Mouse (Mus musculus) liver, adult (tissue): ENCODE results near the gene Bcan.

Experiments used
- GATA4 ChIP-seq: IDR thresholded peaks from 2 replicates; pipeline ENCODE4 v1.6.1; 2014; ENCODE audit warnings: mild to moderate bottlenecking, low read length; ENCODE audit not compliant: insufficient replicate concordance

The Bcan gene

DNA sequence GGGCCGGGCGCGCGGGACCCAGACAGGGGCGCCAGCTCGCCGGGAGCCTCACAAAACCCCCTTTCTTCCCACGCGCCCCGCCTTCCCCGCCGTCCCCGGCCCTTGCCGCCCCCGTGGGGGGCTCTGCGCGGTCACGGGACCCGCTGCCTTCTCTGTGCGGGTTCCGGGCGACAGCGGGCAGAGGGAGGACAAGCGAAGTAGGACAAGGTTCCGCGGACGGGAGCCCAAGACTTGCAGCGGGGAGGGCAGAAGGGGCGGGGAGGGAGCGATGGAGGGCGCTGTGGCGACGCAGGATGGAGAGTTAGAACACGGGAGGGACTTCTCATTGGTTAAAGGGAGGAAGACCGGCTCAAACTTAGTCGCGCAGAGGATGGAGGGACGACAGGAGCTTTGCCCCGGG, at the start of gene Bcan:
Gene Bcan, minus strand, starts transcription at position 50 of the 400 bp plus-strand sequence.
- TF ChIP-seq GATA4 = no peak

DNA sequence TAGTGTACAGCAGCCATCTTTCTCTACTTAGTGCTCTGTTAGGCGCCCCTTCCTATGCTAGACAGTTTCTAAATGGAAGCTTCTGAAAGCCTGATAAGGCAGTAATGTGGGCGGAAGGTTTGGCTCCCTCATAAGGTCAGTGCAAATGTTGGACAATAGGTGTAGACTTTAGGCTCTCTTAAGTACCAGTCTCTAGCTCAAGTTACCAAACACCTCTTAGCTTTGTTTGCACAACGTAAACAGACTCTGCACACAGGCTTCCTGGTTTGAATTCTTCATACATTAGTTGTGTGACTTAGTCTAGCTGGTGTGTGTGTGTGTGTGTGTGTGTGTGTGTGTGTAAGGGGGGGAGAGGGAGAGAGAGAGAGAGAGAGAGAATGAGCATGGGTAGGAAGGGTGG, 49.5 kb upstream of the Bcan start:
- no peak for TF ChIP-seq GATA4

DNA sequence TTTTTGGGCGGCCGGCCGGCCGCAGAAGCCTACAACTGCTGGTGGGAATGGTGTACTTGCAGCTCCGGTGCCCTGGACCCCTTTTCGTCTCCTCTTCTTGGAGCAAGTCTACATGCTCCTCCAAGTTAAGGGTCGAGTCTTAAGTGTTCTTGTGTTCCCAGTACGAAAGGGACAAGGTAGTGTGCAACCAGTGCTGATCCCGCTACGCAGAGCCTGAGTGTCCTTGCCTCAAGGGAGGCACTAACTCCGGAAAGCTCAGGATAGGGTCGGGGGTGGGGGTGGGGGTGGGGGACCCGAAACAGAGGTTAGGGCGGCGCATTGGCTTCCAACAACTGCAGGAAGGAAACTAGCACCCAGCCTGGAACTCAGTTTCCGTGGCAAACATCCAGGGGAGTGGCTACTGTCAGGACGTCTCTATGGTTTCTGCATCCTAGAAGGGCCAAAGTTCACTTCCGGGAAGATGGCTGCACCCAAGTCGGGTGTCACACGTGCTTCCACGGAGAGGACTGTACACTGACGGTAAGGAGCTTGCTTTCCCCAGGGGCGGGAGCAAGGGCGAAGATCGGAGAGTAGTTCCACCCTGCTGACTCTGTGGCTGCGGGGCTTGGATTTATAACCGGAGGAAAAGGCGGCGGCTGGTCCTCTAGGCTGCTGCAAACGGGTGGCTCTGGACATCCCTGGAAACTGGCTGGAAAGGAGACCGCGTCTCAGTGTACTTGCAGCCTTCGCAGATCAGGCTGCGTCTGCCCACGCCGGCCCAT, 42.8 kb upstream of the Bcan start, which contains the start of gene Gpatch4:
Gene Gpatch4, plus strand, starts transcription at position 448 of the 761 bp plus-strand sequence.
- TF ChIP-seq GATA4 = no peak

DNA sequence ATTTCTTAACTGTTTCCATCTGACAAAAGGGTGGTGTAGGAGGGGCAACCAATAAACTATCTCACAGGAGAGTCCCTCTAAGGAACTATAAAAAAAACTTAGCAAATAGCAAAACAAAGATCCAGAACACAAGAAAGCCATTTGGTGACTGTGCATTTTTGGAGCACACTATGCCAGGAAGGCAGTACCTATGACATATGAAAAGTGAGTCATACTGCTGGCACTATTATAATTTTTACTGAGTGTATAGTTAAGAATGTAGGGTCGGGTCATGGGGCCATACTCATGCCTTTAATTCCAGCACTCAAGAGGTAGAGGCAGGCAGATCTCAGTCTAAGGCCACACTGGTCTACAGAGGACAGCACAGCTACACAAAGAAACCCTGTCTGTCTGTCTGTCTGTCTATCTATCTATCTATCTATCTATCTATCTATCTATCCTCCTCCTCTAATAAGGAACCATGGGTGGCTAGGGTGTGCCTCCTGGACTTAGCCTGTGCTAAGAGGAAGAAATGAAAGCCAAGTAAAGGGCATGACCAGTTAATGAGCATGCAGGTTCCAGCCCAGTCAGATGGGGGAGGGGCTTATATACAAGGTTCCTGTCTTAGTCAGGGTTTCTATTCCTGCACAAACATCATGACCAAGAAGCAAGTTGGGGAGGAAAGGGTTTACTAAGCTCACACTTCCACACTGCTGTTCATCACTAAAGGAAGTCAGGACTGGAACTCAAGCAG, 35.7 kb upstream of the Bcan start:
- TF ChIP-seq GATA4 = no peak

DNA sequence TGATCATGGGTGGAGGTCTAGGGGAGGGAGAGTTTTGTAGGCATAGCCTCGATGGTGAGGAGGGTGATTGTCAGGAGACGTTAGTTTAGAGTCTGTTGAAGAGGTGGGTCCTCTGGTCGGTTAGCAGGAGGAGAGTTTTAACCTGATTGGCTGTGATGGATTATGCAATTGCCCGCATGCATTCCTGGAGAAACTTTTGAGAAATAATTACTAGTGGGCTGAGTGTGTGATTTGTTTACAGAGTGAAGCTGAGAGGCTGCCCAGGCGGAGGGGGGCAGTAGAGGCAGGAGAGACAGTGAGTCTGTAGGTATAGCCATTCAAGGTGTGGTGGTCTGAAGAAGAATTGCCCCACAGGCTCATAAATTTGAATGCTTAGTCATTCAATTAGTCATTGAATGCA, 33.5 kb upstream of the Bcan start:
- TF ChIP-seq GATA4 = no peak

DNA sequence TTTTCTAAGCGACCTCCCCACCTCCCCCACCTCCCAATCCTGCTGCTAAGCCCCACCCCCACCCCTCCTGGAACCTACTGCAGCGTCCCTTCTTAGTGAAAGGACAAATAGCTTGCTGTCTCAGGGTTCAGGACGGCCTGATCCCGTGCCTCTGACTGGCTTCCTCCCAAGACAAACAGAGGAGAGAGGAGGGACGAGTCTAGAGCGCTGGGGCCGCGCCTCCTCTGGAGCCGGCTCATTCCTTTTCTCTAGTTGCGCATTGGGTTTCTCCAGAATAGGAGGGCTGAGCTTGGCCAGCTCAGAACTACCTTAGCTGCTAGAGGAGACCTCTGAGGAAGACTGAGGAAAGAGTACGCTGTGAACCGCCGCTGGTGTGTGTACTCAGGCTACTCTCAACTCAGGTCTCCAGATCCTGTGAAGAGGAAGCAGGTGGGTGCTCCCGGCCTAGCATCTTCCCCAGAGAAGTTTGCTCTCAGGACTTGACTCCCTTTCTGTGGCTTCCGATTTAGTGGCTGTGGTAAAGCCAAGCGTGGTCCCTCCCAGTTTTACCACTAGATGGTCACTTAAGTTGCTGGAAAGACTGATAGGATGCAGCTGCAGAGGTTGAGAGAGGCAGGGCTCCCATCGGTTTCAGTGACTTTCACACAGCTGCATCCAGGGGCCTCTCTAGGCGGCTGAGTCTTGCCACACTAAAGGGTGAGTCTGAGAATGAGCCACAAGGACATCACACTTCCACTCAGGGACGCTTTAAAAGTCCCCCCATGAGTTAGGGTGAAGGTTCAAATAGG, 30.8 kb upstream of the Bcan start:
- no peak for TF ChIP-seq GATA4

DNA sequence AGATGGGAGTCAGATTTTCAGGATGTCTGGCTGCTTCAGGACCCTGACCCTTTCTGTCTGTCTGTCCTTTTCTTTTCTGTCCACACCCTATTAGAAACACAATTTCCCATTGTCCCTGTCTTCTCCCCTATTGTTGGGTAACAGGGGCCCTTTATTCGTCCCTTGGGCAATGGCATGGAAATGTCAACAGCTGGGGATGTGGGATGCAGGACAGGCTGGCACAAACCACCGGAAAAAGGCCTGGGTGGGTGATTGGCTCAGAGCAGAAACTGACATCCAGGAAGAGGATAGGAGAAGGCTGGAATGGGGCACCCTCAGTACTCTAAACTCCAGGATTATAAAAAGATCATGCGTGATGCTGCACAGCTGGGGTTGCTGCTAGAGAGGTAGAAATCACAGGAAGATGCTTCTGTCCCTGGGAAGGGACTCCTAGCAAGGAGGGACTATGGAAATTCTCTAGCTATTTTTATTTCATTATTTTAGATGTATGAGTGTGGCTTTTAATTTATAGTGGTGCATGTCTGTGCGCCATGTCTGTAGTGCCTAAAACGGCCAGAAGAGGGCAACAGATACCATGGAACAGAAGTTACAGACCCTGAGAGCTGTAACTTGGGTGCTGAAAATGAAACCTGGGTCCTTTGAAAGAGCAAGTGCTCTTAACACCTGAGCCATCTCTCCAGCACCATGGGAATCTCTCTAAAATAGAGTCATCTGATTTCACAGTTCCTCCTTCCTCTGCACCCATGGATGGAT, 27.6 kb upstream of the Bcan start, which contains the start of gene Hapln2:
Gene Hapln2, minus strand, starts transcription at position 150 of the 753 bp plus-strand sequence.
- no peak for TF ChIP-seq GATA4

DNA sequence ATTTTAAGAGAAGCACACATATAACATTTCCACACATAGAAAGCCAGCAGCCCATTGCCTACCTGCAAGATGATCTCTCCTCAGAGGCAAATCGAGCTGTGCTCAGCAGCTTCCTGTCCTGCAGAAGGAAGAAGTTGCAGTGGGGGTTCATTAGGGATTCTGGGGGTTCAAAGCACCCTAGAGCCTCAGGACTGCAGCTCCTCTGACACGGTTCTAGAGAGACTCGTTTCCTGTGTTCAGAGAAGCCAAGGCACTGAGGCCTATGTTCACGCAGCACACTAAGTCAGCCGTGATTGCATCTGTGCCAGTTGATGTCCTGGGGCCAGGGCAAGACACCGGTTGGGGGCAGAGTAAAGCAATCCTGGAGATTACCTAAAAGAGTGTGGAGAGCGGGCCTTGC, 26.8 kb upstream of the Bcan start:
- TF ChIP-seq GATA4 = no peak

DNA sequence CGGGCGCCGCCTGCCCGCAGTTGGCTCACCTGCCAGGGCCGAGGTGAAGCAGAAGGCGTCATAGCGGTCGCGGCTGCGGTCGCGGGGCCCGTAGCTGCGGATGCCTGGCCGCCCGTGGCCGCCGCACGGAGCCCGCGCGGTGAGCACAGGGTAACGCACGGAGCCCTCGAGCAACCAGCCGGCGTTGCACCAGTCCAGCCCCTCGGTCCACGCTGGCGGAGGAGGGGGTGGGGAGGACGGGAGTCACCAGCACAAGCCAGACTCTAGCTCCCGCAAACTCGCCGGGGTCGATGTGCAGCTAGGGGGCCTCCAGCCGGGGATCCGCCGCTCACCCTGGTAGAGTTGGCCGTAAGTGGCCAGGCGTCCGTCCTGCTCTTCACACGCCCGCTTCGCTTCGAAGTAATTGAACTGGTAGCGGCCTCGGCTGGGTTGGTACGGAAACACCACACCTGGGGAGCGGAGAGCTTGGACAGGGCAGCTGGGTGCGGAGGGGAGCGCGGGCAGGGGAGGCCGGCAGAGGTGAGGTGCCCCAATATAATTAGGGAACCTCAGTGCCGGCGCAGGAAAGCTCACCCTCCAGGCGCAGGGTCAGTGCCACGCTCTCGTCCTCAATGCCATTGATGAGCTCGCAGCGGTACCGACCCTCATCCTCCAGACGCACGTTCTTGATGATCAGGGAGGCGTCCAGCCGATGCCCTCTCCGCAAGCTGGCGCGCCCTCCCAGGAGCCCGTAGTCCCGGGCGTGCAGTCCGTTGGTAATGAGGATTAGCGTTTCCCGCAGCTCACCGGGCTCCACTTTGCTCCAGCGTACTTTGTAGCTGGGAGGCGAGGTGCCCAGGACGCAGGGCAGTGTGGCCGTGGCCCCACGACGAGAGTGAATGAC, 23.4 kb upstream of the Bcan start:
- no peak for TF ChIP-seq GATA4

DNA sequence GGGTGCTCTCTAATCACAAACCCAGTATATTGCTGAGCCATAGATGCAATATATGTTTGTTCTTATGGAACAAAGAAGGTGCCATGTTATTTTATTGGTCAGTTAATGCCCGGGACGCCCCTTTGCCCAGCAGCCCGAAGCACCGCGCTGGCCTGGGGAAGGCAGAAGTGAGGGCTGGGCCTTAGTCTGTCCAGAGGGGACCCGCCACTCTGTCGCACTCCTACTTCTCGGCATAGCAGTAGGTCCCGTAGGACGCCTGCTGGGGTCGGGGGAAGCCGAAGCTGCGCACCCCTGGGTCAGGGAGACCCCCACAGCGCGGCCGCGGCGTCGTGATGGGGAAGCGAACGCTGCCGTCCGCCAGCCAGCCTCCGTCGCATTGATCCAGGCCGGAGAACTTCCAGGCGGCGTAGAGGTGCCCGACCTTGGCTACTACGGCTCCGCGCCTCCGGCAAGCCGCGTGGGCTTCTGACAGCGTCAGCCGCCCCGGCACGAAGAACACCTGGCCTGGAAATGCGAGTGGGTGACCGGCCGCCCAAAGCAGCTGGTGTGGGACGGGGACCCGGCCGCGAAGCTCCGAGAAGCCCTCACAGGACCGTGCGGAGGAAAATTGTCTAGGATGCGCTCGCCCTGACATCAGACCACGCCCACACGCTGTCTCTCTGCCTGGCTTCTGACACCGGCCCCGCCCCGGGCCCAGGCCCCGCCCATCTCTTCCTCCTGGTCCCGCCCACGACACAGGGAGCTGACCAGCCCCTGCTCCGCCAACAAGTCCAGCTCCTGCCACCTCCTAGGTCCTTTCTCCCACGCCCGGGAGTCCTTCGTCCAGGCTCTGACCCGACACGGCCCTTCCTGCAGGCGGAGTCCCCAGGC, 22.5 kb upstream of the Bcan start:
- TF ChIP-seq GATA4 = no peak

DNA sequence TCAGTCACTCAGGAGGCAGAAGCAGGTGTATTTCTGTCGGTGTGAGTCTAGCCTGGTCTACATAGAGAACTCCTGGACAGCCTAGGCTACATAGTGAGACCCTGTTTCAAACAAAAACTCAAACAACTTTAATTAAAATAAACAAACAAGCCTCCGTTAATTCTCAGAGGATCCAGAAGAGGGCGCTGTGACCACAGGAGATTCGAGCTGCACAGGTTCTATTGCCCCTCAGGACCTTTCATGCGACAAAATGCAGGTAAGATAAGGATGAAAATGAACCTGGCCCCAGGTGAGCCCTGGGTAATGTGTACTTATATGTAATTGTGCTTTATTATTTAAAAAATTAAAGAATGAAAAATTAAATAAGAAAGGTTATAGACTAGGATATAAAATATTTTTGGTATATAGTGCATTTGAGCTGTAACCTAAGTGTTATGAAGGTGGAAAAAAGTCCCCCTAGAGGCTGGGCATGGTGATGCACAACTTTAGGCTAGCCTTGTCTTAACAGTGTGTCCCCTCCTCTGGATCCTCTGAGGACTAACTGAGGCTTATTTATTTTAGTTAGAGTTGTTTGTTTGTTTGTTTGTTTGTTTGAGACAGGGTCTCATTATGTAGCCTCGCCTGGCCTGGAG, 10.7 kb upstream of the Bcan start:
- TF ChIP-seq GATA4 = no peak
